Mouse (Mus musculus): ENCODE data around the gene Slc6a6. TPM values are rescaled to one million over a fixed set of nuclear protein-coding genes. Genes with fewer than 3 reads are reported as not detected.

Slc6a6 gene
- polyA plus RNA-seq, 1 experiment: 114 TPM

GRCm38 (mm10) chr6:91646822-91647221 is 37.0 kb upstream of the Slc6a6 start:
- Histone ChIP-seq H3K4me1 (ENCODE audit: control insufficient read depth, insufficient read depth, low read length) (no peaks in the 10 kb centered on the region), H3K36me3 (ENCODE audit: control insufficient read depth, insufficient read depth, low read length) (no peaks in the 10 kb centered on the region), H3K4me3 (ENCODE audit: control insufficient read depth, low read depth, low read length) (no peak overlapping the region), H3K27me3 (ENCODE audit: control insufficient read depth, insufficient read depth, low read length) (no peaks in the 10 kb centered on the region), H3K27ac (ENCODE audit: control insufficient read depth, insufficient read depth, low read depth, low read length) (no peak overlapping the region)
- TF ChIP-seq POLR2A (IDR thresholded peaks at IDR 0.05; ENCODE audit: control insufficient read depth, low read depth, low read length) (no peak), CTCF (IDR thresholded peaks at IDR 0.05; ENCODE audit: control insufficient read depth, insufficient read depth, insufficient replicate concordance, low read depth, low read length) (no peak)

DNA sequence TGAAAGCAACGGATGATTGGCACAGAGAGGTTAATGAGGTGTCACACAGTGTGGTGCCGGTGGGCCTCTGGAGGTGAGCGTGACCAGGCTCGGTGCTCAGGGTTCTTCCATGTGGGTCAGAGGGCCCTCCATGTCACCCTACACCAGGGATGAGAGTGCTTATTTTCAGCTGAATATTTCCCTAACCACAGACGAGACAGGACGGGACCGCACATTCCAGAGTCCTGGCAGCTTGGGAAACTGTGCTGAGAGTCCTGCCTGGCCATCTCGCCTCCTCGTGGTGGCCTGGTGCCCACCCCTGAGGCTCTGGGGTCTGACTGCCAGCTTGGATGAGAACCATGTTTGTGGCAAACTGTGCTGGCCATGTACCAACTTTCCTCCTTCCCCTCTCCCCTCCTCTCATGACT is 36.5 kb upstream of the Slc6a6 start:
- H3K36me3 ChIP-seq (ENCODE audit: control insufficient read depth, insufficient read depth, low read length): no peaks in the 10 kb centered on the region
- H3K27me3 ChIP-seq (ENCODE audit: control insufficient read depth, insufficient read depth, low read length): no peaks in the 10 kb centered on the region
- TF ChIP-seq POLR2A (IDR thresholded peaks at IDR 0.05; ENCODE audit: control insufficient read depth, low read depth, low read length) (no peak), CTCF (IDR thresholded peaks at IDR 0.05; ENCODE audit: control insufficient read depth, insufficient read depth, insufficient replicate concordance, low read depth, low read length) (no peak)
- H3K4me3 ChIP-seq (ENCODE audit: control insufficient read depth, low read depth, low read length): no peak overlapping the region
- no peak overlapping the region for H3K27ac ChIP-seq (ENCODE audit: control insufficient read depth, insufficient read depth, low read depth, low read length)
- H3K4me1 ChIP-seq (ENCODE audit: control insufficient read depth, insufficient read depth, low read length): no peaks in the 10 kb centered on the region

GRCm38 (mm10) chr6:91650255-91650654 is 33.6 kb upstream of the Slc6a6 start:
- Histone ChIP-seq H3K4me3 (ENCODE audit: control insufficient read depth, low read depth, low read length) (no peak overlapping the region), H3K36me3 (ENCODE audit: control insufficient read depth, insufficient read depth, low read length) (no peaks in the 10 kb centered on the region), H3K27me3 (ENCODE audit: control insufficient read depth, insufficient read depth, low read length) (no peaks in the 10 kb centered on the region), H3K4me1 (ENCODE audit: control insufficient read depth, insufficient read depth, low read length) (no peaks in the 10 kb centered on the region), H3K27ac (ENCODE audit: control insufficient read depth, insufficient read depth, low read depth, low read length) (no peak overlapping the region)
- TF ChIP-seq CTCF (IDR thresholded peaks at IDR 0.05; ENCODE audit: control insufficient read depth, insufficient read depth, insufficient replicate concordance, low read depth, low read length): no peak
- TF ChIP-seq POLR2A (IDR thresholded peaks at IDR 0.05; ENCODE audit: control insufficient read depth, low read depth, low read length): no peak

DNA sequence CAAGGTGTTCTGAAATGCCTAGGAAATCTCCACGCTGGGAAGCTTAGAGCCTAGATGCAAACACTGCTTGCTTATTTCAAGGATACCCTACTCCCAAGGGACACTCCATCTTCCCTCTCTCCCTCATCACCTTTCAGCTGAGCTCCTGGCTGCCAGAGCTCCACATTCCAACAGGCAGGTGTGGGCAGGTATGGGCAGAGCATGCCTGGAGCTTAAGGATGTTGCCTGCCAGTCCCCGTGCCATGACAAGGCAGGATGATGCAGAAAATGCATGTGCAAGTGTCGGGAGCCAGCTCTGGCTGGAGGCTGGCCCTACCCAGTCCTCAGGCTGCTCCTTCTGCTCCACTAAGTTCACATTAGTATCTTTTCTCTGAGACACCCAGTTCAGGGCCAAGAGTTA is 31.6 kb upstream of the Slc6a6 start:
- H3K4me1 ChIP-seq (ENCODE audit: control insufficient read depth, insufficient read depth, low read length): no peaks in the 10 kb centered on the region
- no peak overlapping the region for H3K27ac ChIP-seq (ENCODE audit: control insufficient read depth, insufficient read depth, low read depth, low read length)
- H3K4me3 ChIP-seq (ENCODE audit: control insufficient read depth, low read depth, low read length): no peak overlapping the region
- no peaks in the 10 kb centered on the region for H3K27me3 ChIP-seq (ENCODE audit: control insufficient read depth, insufficient read depth, low read length)
- no peaks in the 10 kb centered on the region for H3K36me3 ChIP-seq (ENCODE audit: control insufficient read depth, insufficient read depth, low read length)
- no peak for TF ChIP-seq CTCF (IDR thresholded peaks at IDR 0.05; ENCODE audit: control insufficient read depth, insufficient read depth, insufficient replicate concordance, low read depth, low read length)
- TF ChIP-seq POLR2A (IDR thresholded peaks at IDR 0.05; ENCODE audit: control insufficient read depth, low read depth, low read length): no peak

- H3K27ac ChIP-seq (ENCODE audit: control insufficient read depth, insufficient read depth, low read depth, low read length): no peak overlapping the region
- H3K4me3 ChIP-seq (ENCODE audit: control insufficient read depth, low read depth, low read length): no peak overlapping the region
- H3K36me3 ChIP-seq (ENCODE audit: control insufficient read depth, insufficient read depth, low read length): no peaks in the 10 kb centered on the region
- TF ChIP-seq POLR2A (IDR thresholded peaks at IDR 0.05; ENCODE audit: control insufficient read depth, low read depth, low read length) (no peak), CTCF (IDR thresholded peaks at IDR 0.05; ENCODE audit: control insufficient read depth, insufficient read depth, insufficient replicate concordance, low read depth, low read length) (no peak)
- no peaks in the 10 kb centered on the region for H3K27me3 ChIP-seq (ENCODE audit: control insufficient read depth, insufficient read depth, low read length)
- H3K4me1 ChIP-seq (ENCODE audit: control insufficient read depth, insufficient read depth, low read length): no peaks in the 10 kb centered on the region
These were observed 28.6 kb upstream of the Slc6a6 start for GRCm38 (mm10) chr6:91655244-91655643.

DNA sequence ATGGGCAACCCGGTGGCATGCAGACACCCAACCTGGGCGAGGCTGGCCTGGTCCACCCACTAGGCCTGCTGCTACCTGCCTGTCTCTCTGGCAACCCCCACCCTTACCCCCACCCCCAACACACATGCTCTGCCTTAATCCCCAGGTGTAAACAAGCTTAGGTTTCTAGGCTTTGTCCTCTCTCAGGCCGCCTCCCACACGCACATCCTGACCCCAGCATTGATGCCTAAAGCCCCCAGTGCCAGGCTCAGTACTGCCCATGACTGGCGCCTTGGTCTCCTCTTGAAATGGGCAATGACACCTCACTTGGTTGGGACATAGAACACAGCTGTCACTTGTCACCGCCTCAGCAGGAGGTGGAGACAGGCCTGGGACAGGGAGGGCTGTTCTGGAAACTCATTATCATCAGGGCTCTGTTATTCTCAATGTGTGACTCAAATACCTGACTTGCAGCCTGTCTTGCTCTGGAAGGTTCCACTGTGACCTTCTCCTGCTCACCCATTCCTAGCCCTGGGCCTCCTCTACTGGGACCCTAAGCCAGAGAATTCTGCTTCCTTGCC is 27.9 kb upstream of the Slc6a6 start:
- H3K4me3 ChIP-seq (ENCODE audit: control insufficient read depth, low read depth, low read length): no peak overlapping the region
- no peak for TF ChIP-seq POLR2A (IDR thresholded peaks at IDR 0.05; ENCODE audit: control insufficient read depth, low read depth, low read length)
- no peak overlapping the region for H3K27ac ChIP-seq (ENCODE audit: control insufficient read depth, insufficient read depth, low read depth, low read length)
- H3K36me3 ChIP-seq (ENCODE audit: control insufficient read depth, insufficient read depth, low read length): no peaks in the 10 kb centered on the region
- no peaks in the 10 kb centered on the region for H3K4me1 ChIP-seq (ENCODE audit: control insufficient read depth, insufficient read depth, low read length)
- no peaks in the 10 kb centered on the region for H3K27me3 ChIP-seq (ENCODE audit: control insufficient read depth, insufficient read depth, low read length)

GRCm38 (mm10) chr6:91658288-91658687 is 25.6 kb upstream of the Slc6a6 start:
- no peaks in the 10 kb centered on the region for H3K36me3 ChIP-seq (ENCODE audit: control insufficient read depth, insufficient read depth, low read length)
- TF ChIP-seq POLR2A (IDR thresholded peaks at IDR 0.05; ENCODE audit: control insufficient read depth, low read depth, low read length) (no peak), CTCF (IDR thresholded peaks at IDR 0.05; ENCODE audit: control insufficient read depth, insufficient read depth, insufficient replicate concordance, low read depth, low read length) (no peak)
- no peak overlapping the region for H3K27ac ChIP-seq (ENCODE audit: control insufficient read depth, insufficient read depth, low read depth, low read length)
- H3K4me1 ChIP-seq (ENCODE audit: control insufficient read depth, insufficient read depth, low read length): no peaks in the 10 kb centered on the region
- no peaks in the 10 kb centered on the region for H3K27me3 ChIP-seq (ENCODE audit: control insufficient read depth, insufficient read depth, low read length)
- no peak overlapping the region for H3K4me3 ChIP-seq (ENCODE audit: control insufficient read depth, low read depth, low read length)

Measured in testis, adult 2 months (tissue).